Mouse (Mus musculus): ENCODE measurements at regions not wholly inside any gene's neighbourhood (a gene's known extent, or its start where the extent isn't known, plus 50 kb on each side); places are given as distances from the start of the nearest gene placed in this dataset.

DNA sequence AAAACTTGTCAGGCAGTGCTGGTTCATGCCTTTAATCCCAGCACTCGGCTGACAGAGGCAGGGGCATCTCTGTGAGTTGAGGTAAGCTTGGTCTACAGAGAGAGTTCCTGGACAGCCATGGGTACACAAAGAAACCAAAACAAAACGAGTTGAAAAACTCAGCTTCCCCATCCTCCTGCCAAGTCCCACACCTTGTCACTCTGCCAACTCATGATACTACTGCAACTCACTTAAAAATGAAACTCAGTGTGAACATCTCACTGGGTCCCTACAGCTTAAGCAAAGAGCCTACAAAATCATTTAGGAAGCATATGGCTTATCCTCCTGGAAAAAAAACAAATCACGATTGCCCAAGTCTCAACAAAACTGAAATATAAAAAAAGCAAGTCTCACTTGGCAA, 76.7 kb upstream of the 4930412O13Rik start:
- in situ Hi-C loops (cut with MboI; ENCODE audit: low pct_ligation_motif_present, low pct_unique_long_range_greater_than_20kb, low sequenced_read_pairs) = no loop called here
- Histone ChIP-seq H3K9me3 (replicated peaks; ENCODE audit: low read length) (no peaks in the 10 kb centered on the region), H3K4me1 (ENCODE audit: control insufficient read depth in 1 of 2, insufficient read depth in 2 of 2) (peaks cover 5 to 8% of the 10 kb centered on the region in 2 experiments; a peak in 2 of 4 replicates), H3K4me2 (ENCODE audit: insufficient read depth, low read depth, poor library complexity, severe bottlenecking) (0 out of 2 replicates have a peak overlapping the region, but pooled peaks have one; percentile 33), H3K36me3 (replicated peaks in 1 of 2; ENCODE audit: control insufficient read depth in 1 of 2, insufficient read depth in 1 of 2, low read length in 1 of 2) (no peaks in the 10 kb centered on the region), H3K27ac (ENCODE audit: insufficient read depth, low read depth) (no peak overlapping the region), H3K9ac (ENCODE audit: insufficient read depth, low read depth) (no peak overlapping the region), H3K79me2 (replicated peaks; ENCODE audit: control insufficient read depth, extremely low read depth, insufficient read depth, poor library complexity, severe bottlenecking) (no peaks in the 10 kb centered on the region), H3K4me3 (replicated peaks in 1 of 3; ENCODE audit: low read depth in 2 of 3, low read length in 2 of 3, poor library complexity in 1 of 3) (no peak overlapping the region), H3K27me3 (replicated peaks) (no peaks in the 10 kb centered on the region)
- TF ChIP-seq ZKSCAN1 (IDR thresholded peaks at IDR 0.05; ENCODE audit: borderline replicate concordance, low read depth, low read length) (no peak), MXI1 (IDR thresholded peaks at IDR 0.05; ENCODE audit: low read depth, low read length) (no peak), CHD2 (IDR thresholded peaks at IDR 0.05; ENCODE audit: low read length) (no peak), RCOR1 (conservative IDR thresholded peaks at IDR 0.05; ENCODE audit: low read depth, low read length) (no peak), HCFC1 (IDR thresholded peaks at IDR 0.05; ENCODE audit: low read depth, low read length) (no peak), MAFK (IDR thresholded peaks at IDR 0.05; ENCODE audit: insufficient replicate concordance, low read length) (no peak), JUND (conservative IDR thresholded peaks at IDR 0.05; ENCODE audit: low read depth, low read length) (no peak), USF2 (conservative IDR thresholded peaks at IDR 0.05; ENCODE audit: low read depth, low read length) (no peak), TBP (conservative IDR thresholded peaks at IDR 0.05; ENCODE audit: low read depth, low read length) (no peak), CTCF (conservative IDR thresholded peaks at IDR 0.05 in 1 of 2, IDR thresholded peaks at IDR 0.05 in 1 of 2; ENCODE audit: low read depth in 2 of 2, low read length in 2 of 2) (no peak), SIN3A (IDR thresholded peaks at IDR 0.05; ENCODE audit: low read length) (no peak), POLR2A (IDR thresholded peaks at IDR 0.05; ENCODE audit: low read depth, low read length) (no peak), MYC (IDR thresholded peaks at IDR 0.05; ENCODE audit: low read depth, low read length) (no peak), BHLHE40 (IDR thresholded peaks at IDR 0.05; ENCODE audit: low read depth, low read length) (no peak), KAT2A (IDR thresholded peaks at IDR 0.05; ENCODE audit: insufficient replicate concordance, low read length) (no peak), EP300 (IDR thresholded peaks at IDR 0.05; ENCODE audit: low read length) (no peak), POLR2AphosphoS2 (IDR thresholded peaks at IDR 0.05; ENCODE audit: low read depth, low read length) (no peak), MEF2A (IDR thresholded peaks at IDR 0.05; ENCODE audit: borderline replicate concordance, low read depth, low read length) (no peak), IRF4 (IDR thresholded peaks at IDR 0.05; ENCODE audit: low read depth, low read length) (no peak)
- DNase-seq (ENCODE audit: extremely low read depth) = no peak
- dilution Hi-C loops (cut with MboI; ENCODE audit: extremely low pct_ligation_motif_present, extremely low pct_unique_long_range_greater_than_20kb, low sequenced_read_pairs) = no loop called here

DNA sequence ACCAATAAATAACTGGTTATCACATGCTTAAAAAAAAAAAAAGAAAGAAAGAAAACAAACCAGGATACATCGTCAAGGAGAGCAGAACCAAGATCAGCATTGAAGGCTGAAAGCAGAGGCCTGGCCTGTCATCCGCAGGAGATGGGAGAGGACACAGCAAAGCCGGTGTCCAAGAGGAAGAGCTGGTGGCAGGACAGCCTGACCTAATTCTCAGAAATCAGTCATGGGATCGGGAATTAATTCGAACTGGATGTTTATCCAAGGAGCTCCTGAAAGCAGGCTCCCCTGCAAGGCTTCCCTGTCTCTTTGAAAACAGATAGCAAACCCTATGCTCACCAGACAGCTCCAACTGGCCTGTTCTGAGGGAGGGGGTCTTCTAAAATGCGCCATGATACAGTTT, 75.5 kb upstream of the 4930412O13Rik start:
- DNase-seq (ENCODE audit: extremely low read depth) = no peak
- TF ChIP-seq POLR2A (IDR thresholded peaks at IDR 0.05; ENCODE audit: low read depth, low read length) = no peak
- TF ChIP-seq MXI1 (IDR thresholded peaks at IDR 0.05; ENCODE audit: low read depth, low read length) = no peak
- Histone ChIP-seq H3K4me3 (replicated peaks in 1 of 3; ENCODE audit: low read depth in 2 of 3, low read length in 2 of 3, poor library complexity in 1 of 3) (no peak overlapping the region), H3K79me2 (replicated peaks; ENCODE audit: control insufficient read depth, extremely low read depth, insufficient read depth, poor library complexity, severe bottlenecking) (no peaks in the 10 kb centered on the region), H3K27ac (ENCODE audit: insufficient read depth, low read depth) (no peak overlapping the region), H3K9me3 (replicated peaks; ENCODE audit: low read length) (no peaks in the 10 kb centered on the region), H3K4me1 (ENCODE audit: control insufficient read depth in 1 of 2, insufficient read depth in 2 of 2) (peaks cover 3 to 8% of the 10 kb centered on the region in 2 experiments; a peak in 2 of 4 replicates), H3K27me3 (replicated peaks) (no peaks in the 10 kb centered on the region), H3K36me3 (replicated peaks in 1 of 2; ENCODE audit: control insufficient read depth in 1 of 2, insufficient read depth in 1 of 2, low read length in 1 of 2) (no peaks in the 10 kb centered on the region), H3K9ac (ENCODE audit: insufficient read depth, low read depth) (no peak overlapping the region), H3K4me2 (ENCODE audit: insufficient read depth, low read depth, poor library complexity, severe bottlenecking) (no peak overlapping the region)
- in situ Hi-C loops (cut with MboI; ENCODE audit: low pct_ligation_motif_present, low pct_unique_long_range_greater_than_20kb, low sequenced_read_pairs) (no loop called here), dilution Hi-C loops (cut with MboI; ENCODE audit: extremely low pct_ligation_motif_present, extremely low pct_unique_long_range_greater_than_20kb, low sequenced_read_pairs) (no loop called here)
